Mouse (Mus musculus) layer of hippocampus, postnatal 10 days (tissue): Measurements from ENCODE around the gene Hspb3. TPM values are rescaled to one million over a fixed set of nuclear protein-coding genes. Genes with fewer than 3 reads are reported as not detected.
A peak's percentile ranks its signal among the peaks of the same experiment; 100 is the strongest.

ENCODE experiments used
- DNase-seq, 2 experiments: peaks; one replicate each; pipeline ENCODE4 v3.0.0; 2021; ENCODE audit warnings: low spot score in 2 of 2
- total RNA-seq, 2 experiments: library from RNA; stranded (reverse); gene quantifications; 2 replicates each; pipeline ENCODE4 v1.2.3; 2021

The Hspb3 gene
- total RNA-seq, 2 experiments from 2014 or later = 1.4 to 1.6 TPM

DNA sequence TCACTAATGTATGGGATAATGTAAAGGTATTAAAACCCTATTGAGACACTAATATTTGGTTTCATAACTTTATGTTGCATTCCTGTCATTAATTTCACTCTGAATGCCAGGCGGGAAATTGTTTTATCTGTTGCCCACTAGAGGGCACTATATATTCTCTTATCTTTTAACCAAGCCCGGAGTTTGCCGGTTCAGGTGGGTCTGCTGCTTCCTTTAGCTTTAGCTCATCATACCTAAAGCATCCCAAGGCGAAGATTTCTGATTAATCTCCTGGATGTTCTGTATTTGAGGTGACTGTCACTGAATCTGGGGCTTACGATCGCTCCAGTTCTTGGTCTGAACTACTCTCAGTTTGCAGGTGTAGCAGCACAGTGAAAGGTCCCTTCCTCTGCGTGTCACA lies 24.6 kb downstream of the Hspb3 start:
- DNase-seq = no peak

GRCm38 (mm10) chr13:113635799-113636222 lies 27.7 kb downstream of the Hspb3 start:
- DNase-seq = no peak

GRCm38 (mm10) chr13:113634732-113635481 lies 28.6 kb downstream of the Hspb3 start:
- DNase-seq = no peak

- DNase-seq = no peak
Measured at GRCm38 (mm10) chr13:113632506-113632905, 31.0 kb downstream of the Hspb3 start.

GRCm38 (mm10) chr13:113627601-113628000 lies 35.9 kb downstream of the Hspb3 start:
- no peak for DNase-seq

DNA sequence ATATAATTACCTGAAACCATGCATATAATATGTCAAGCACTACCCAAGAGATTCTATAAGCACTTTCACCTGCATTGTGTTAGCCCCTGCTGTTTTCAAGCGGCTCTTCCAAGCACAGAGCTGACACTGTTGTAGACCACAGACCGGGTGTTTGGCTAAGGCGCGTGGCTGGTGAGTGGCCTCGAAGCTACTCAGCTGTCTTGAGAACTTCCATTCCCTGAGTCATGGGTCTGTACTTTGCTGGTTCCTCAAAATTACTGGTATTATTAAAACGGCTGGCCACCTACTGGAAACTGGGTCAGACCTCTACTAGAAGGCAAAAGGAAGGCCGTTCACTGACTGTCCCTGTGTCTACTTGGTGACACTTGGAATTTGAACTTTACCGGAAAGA lies 40.6 kb downstream of the Hspb3 start:
- DNase-seq = peak in 1 of 2 experiments; percentile 7

GRCm38 (mm10) chr13:113622122-113622864 lies 41.2 kb downstream of the Hspb3 start:
- DNase-seq = peak in 1 of 2 experiments; percentile 5

DNA sequence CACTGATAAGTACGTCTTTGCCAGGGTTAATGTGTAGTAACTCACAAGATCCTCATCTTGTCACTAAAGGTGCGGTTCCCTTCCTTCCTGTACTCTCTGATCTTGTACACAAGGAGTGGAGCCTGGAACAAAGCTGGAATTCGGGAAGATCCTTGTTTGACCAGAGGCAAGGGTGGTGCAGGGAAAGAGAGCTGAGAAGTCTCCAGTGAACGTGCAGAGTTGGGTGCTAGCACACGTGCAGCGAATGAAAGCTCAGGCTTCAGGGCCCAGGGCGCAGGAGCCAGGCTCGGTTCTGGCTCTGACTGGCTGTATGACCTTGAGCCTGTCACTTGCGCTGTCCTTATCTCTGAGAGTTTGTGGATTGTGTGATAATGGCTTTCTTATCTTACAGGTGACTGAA lies 44.5 kb downstream of the Hspb3 start:
- no peak for DNase-seq

- DNase-seq = peak; percentile 91 to 96
Measured at GRCm38 (mm10) chr13:113617891-113618823, 45.3 kb downstream of the Hspb3 start, which contains the start of gene Snx18. Gene Snx18, minus strand, starts transcription at chr13:113618564.

GRCm38 (mm10) chr13:113617338-113617890 lies 46.1 kb downstream of the Hspb3 start:
- peak; percentile 33 to 55 for DNase-seq

DNA sequence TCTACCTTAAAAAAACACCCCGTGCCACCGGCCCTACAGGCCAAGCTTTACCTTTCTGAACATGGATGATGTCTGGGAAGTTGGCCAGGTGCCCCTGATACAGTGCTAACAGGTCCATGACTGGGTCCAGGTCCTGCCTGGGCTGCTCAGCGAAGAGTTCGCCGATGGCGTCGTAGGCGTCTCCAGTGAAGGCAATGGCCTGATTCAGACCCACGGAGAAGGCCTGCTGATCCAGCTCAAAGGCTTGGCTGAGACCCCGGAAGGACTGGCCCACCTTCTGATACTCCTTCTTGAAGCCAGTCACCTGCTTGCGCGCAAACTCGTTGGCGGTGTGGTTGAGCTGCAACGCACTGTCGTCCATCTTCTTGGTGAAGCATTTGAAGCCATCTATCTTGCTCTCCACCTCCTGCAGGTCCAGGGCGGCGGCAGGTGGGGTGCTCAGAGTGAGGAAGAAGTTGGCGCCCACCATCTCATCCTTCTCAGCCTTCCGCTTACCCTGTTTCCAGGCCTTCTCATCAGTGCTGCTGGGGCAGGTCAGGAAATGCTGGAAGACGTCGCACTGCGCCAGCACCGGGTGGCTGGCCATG lies 46.6 kb downstream of the Hspb3 start:
- no peak for DNase-seq

DNA sequence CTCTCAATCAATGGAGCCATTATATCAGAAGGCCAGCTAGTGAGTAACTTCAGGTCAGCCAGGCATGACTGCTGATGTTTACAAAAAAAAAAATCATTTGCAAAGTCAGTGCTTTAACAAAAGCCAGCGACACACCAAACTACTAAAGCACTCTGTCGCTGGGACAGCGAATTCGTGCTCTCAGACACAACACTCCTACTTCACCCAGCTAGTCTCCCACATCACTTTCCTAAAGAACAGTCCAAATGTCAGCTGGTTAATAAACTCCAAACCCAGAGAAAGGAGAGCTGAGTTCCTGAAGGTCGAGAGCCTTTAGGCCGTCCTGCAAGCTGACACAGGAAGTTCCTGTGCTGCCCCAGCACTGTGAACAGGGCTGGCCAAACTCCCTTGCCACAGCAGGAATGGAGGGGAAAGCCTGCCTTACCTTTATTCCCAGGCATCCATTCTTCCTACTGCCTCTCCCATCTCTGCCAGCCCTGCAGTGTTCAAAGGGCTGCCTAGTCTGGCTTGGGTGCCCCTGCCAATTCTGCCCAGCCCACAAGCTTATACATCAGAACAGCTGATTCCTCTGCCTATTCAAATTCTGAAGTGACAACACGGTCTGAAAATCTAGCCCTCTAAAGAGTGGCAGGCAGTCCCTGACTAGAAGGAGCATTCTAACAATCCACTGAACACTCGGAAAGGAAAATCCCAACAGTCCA lies 47.4 kb downstream of the Hspb3 start:
- DNase-seq = no peak

- no peak for DNase-seq
Measured at GRCm38 (mm10) chr13:113615546-113615941, 47.9 kb downstream of the Hspb3 start.

- DNase-seq = peak; percentile 70 to 77
Measured at GRCm38 (mm10) chr13:113614635-113615545, 48.6 kb downstream of the Hspb3 start.

- DNase-seq = no peak
Measured at GRCm38 (mm10) chr13:113613882-113614281, 49.6 kb downstream of the Hspb3 start.

- DNase-seq = no peak
Measured at GRCm38 (mm10) chr13:113613341-113613740, 50.1 kb downstream of the Hspb3 start.
